Mouse (Mus musculus) frontal cortex, postnatal 14 days (tissue): Measurements from ENCODE around the gene Gripap1.
"Not testable (repeated sequence)": the region's sequence is repeated elsewhere in the genome, so short reads cannot be mapped to it uniquely, and the experiment has no call there.

Source experiments
- DNase-seq, 2 experiments: peaks; one replicate each; pipeline ENCODE4 v3.0.0; 2022; ENCODE audit warnings: low spot score in 2 of 2

Gene Gripap1

GRCm38 (mm10) chrX:7778450-7779244 is 10.9 kb upstream of the Gripap1 start:
- no peak for DNase-seq

DNA sequence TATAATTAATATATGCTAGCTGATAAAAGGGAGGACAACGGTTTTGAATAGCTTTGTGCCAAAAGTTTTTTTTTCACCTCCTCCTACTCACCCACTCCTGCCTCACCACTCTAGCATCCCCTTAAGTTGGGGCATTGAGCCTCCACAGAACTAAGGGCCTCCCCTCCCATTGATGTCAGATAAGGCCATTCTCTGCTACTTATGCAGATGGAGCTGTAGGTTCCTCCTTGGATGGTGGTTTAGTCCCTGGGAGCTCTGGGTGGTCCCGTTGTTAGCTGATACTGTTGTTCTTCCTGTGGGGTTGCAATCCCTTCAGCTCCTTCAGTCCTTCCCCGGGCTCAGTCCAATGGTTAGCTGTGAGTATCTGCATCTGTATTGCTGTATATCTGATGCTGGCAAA is 10.3 kb upstream of the Gripap1 start:
- no peak for DNase-seq

- no peak for DNase-seq
Measured at GRCm38 (mm10) chrX:7782603-7783092, 6.9 kb upstream of the Gripap1 start.

GRCm38 (mm10) chrX:7790309-7790708 is 744 bp downstream of the Gripap1 start:
- DNase-seq = no peak

DNA sequence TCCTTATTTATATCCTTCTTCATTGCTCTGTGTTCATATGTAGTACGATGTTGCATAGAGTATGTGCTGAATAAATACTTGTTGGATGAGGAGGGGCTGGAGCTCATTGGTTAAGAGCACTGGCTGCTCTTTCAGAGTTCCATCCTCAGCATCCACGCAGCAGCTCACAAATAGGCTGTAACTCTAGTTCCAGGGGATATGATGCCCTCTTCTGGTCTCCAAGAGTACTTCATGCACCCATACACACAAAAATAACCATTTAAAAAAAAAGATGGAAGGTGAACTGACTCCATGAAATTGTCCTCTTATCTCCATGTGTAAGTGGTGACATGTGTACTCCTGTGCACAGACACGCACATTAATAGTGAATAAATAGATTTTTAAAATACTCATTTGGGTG is 3.8 kb downstream of the Gripap1 start:
- no peak for DNase-seq

DNA sequence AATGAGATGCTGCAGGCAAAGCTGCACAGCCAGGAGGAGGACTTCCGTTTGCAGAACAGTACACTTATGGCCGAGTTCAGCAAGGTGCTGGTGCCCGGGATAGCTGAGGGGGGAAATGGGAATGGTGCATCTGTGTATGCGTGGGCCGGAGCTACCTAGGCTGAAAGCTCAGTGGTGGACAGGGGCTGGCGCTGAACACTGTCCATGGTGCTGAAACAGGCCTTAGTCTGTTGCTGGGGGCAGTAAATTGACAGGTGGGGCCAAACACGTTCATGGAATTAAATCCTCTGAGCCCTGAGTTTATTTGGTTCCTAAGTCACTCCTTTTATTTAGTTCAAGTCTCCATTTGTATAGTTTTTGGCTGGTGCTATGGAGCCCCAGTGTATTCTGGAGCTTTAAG is 5.5 kb downstream of the Gripap1 start:
- no peak for DNase-seq

- no peak for DNase-seq
Measured at GRCm38 (mm10) chrX:7797327-7797726, 7.8 kb downstream of the Gripap1 start.

- not testable (repeated sequence) for DNase-seq
Measured at GRCm38 (mm10) chrX:7802157-7802556, 12.6 kb downstream of the Gripap1 start.

DNA sequence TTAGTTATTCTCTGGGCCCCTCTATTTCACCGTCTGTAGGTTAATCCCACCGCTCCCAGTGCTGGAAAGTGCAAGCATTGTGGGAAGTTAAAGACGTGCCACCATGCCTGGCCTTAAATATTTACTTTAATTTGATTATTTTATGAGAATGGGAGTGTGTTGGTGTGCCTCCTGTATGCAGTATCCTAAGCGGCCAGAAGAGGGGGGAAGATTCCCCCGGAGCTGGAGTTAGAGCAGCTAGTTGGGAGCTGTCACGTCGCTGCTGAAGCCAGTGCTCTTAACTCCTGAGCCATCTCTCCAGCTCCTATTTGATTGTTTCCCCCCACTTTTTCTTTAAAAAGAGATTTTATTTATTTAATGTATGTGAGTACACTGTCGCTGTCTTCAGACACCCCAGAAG is 25.5 kb downstream of the Gripap1 start:
- not testable (repeated sequence) for DNase-seq

- DNase-seq = peak; percentile 37 to 41
Measured at GRCm38 (mm10) chrX:7821865-7822779, 32.6 kb downstream of the Gripap1 start, which contains the start of gene Kcnd1. TSS of gene Kcnd1 (plus strand) at chrX:7822289.

DNA sequence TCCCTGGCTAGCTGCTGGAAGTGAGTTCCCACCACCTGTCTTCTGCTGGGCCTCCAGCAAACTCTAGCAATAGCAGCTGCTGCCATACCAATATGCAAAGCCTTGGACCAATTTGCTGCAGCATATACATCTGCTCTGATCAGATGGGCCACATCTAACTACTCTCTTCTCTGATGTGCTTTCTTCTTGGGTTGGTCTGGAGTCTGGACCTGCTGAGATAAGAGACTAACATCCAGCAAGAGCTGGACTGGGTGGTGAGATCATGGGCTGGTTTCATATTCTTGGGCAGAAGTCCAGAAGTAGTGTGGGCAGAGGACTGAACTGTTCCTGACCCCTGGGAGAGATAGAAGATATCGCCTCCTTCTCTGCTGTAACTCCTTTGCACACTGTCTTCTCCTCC is 47.6 kb downstream of the Gripap1 start:
- DNase-seq = no peak

- no peak for DNase-seq
Measured at GRCm38 (mm10) chrX:7840842-7841162, 51.2 kb downstream of the Gripap1 start.

DNA sequence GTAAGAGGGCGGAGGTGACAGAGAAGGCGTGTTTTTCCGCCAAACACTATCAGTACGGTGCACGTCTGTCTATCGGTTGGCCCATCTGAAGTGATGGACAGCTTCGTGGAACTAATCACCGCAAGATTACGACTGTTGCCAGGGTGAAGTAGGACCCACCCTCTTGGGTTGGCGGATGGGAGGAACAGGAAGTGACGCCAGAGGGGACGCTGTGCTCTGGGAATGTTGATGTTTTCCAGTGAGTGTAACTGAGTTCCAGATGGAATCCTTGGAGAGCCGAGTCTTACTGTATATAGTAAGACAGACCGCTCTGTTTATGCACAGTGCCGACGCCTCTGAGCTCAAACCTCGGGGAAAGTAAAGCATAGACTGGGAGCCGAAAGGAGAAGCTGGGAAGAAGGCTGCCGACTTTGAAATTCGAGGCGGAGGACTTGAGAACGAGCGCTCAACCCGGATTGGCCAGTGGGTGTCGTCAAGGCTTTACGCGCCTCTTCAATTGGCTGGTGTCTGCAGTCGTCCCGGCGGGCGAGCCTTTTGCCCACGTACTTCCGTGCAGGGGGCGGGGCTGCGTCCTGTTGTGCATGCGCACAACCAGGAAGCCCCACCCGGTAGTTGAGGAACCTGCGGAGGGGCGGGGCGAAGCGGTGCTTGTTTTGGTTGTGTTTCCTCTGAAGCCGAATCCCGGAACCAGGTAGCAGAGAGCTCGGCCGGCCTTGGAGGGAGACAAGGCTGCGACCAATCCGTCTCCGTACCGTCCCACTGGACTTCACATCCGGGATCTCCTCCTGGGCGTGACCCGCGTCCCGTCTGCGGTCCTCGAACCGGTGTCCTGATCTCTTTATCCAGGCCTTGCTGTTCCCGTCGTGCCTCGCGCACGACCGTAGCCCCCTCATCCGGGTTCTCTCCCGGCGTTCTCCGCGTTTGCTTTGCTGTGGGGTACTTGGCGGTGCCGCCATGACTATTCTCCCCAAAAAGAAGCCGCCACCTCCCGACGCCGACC is 51.9 kb downstream of the Gripap1 start, which contains the start of gene Otud5:
Gene Otud5 (plus strand): TSS at position 202 of the 1,000 bp plus-strand sequence.
- DNase-seq = peak; percentile 90 to 93

DNA sequence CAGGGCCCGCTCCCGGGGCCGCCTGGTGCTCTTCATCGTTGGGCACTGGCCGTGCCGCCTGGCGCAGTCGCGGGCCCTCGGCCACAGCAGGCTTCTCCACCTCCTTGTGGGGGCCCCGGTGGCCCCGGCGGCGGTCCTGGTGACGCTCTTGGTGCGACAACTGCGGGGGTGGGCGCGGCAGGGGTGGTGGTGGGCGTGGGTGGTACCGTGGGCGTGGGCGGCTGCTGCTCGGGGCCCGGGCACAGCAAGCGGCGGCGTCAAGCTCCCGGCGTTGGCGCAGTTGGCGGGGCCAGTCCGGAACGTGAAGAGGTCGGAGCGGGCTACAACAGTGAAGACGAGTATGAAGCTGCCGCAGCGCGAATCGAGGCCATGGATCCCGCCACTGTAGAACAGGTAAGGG is 52.8 kb downstream of the Gripap1 start:
- no peak for DNase-seq

- no peak for DNase-seq
Measured at GRCm38 (mm10) chrX:7847845-7848244, 58.3 kb downstream of the Gripap1 start.

DNA sequence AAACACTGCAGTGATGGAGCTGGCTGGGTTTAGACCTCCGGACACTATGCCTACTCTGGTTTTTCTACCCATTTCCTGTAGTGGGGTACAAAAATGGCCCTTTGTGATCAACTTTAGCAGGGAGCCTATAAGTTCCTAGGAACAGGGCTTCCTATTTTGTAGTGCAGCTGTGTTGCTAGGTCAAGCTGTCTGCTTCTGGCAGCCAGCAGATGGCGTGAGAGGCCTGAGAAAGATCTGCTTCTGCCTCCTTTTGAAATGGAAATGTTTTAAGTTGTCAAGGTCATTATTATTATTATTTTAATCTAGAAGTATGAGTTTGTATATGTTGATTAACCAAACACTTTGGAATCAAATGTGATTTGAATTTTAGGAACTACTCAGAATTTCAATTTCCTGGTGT is 65.0 kb downstream of the Gripap1 start:
- no peak for DNase-seq

DNA sequence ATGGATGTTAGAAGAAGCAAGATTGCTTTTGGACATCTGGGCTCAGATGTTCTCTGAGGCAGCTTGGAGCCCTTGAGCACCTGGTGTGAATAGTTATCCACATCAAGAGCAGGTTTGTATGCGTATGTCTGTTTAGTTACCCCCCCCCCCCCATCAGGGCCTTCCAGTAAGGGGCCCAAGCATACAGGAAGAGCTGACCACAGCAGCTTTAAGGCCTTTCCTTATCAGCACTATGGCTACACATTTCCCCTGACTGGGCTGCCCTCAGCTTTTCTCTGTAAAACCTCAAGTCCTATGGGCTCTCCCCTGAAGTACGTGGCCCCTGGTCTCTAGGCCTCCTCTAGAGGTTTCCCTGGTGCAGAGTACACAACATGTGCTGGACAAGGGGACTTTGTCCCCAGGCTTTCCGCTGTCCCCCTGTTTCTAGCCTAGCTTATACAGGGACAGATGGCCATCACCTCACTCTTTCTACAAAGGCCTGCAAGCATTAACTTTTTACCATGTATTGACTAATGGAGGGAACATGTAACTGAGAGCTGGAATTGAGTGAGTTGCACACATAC is 69.7 kb downstream of the Gripap1 start:
- DNase-seq = no peak

GRCm38 (mm10) chrX:7863181-7863580 is 73.6 kb downstream of the Gripap1 start:
- no peak for DNase-seq

DNA sequence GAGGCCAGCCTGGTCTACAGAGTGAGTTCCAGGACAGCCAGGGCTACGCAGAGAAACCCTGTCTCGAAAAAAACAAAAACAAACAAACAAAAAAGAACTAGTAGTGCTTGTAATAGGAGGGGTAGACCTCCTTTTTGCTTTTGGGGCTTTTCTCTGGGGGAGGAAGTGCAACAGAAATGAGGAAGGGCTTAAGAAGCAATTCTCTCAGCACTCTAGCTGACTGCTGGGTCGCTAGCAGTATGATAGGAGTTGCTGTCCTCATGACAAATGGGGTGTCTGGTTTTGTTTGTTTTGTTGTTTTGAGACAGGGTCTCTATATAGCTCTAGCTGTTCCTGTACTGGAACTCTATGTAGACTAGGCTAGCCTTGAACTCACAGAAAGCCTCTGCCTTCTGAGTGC is 75.0 kb downstream of the Gripap1 start:
- DNase-seq = no peak

- no peak for DNase-seq
Measured at GRCm38 (mm10) chrX:7865343-7865742, 75.8 kb downstream of the Gripap1 start.

GRCm38 (mm10) chrX:7865786-7866185 is 76.2 kb downstream of the Gripap1 start:
- DNase-seq = no peak
